Mouse (Mus musculus) heart, adult 10 weeks (tissue): ENCODE measurements around the gene Abcg3. TPM values are rescaled to one million over a fixed set of nuclear protein-coding genes. Genes with fewer than 3 reads are reported as not detected.

Source experiments
- polyA plus RNA-seq: library from polyadenylated mRNA; stranded (reverse); fragments of 350-450 nt; fragmentation: Illumina TruSeq; extraction: RNeasy Lipid Tissue Mini Kit (QIAGEN cat#74804); gene quantifications from one replicate; pipeline ENCODE4 v1.2.3, GENCODE M21; 2014; ENCODE audit warnings: low read depth, low replicate concordance

Abcg3 gene
- polyA plus RNA-seq = 0.26 TPM

GRCm38 (mm10) chr5:104982535-104982934 lies at the start of gene Abcg3:
TSS of gene Abcg3 (minus strand) at chr5:104982718.

Other genes with a start within 250 kb of the Abcg3 start
- 1.4 TPM for gene Zfp951, start 122.6 kb downstream of the Abcg3 start, polyA plus RNA-seq
- 13.1 TPM for gene Gbp9, start 156.8 kb upstream of the Abcg3 start, polyA plus RNA-seq
- gene Gbp8, start 156.8 kb upstream of the Abcg3 start, polyA plus RNA-seq = 0.81 TPM
- gene Gbp4, start 156.9 kb upstream of the Abcg3 start, polyA plus RNA-seq = 10.7 TPM